Comparison of ENCODE assay signal across 8 mouse cellular contexts in the genomic region with DNA sequence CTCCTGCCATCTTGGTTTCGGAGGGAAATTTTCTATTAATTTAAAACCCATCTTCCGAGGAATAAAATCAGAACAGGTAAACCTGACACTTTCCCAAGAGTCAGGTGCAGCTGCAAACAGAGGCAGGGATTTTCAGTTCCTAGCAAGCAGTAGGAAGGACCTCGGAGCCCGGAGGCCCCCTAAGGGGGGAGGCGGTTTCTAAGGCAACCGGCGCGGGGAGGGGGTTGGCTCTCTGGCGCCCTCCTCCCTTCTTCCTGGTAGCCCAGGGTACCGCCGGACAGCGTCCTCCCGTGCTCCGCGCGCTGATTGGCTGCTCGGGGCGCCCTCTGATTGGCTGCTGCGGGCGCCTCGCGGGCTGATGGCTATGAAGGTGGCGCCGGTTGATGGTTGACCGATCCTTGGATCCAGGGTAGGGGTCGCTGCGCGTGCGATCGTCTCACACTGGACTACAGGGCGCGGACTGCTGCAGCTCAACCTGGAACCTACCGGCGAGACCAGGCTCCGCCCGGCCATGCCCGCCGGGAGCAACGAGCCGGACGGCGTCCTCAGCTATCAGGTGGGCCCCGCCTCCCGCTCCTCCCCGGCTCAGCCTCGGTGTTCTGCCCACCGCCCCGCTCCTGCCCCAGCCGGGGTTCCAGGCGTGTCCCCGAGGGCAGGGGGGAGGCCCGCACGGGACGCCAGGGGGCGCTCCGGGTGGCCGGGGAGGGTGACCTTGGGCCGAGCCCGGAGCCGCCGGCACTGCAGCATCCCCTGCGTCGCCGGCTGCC. TPM values are rescaled to one million over a fixed set of nuclear protein-coding genes. Genes with fewer than 3 reads are reported as not detected.
DNase-seq lines count a peak whose midpoint lies in the region; ATAC-seq and TF ChIP-seq lines count a peak whose summit lies in the region.

Slc4a8 (plus strand) TSS at position 329 of the 767 bp plus-strand sequence.

- intact Hi-C loops in gastrocnemius, adult 2 months (cut with DNase I): no loop called here
- intact Hi-C loops in left cerebral cortex, adult 2 months (cut with DNase I): loop anchor here (2.0 kb wide), 1 partner anchor 109 kb away; no protein-coding TSS in a partner anchor

- no peaks in the 10 kb centered on the region for H3K36me3 ChIP-seq in hindbrain, embryonic 16.5 days (ENCODE audit: control insufficient read depth, insufficient read depth, low read length)
- no peaks in the 10 kb centered on the region for H3K36me3 ChIP-seq in macrophage (ENCODE audit: inconsistent target)

- peak; percentile 52 for TF ChIP-seq CTCF in gastrocnemius, adult 2 months (IDR thresholded peaks at IDR 0.05)
- TF ChIP-seq CTCF in left cerebral cortex, adult 2 months (IDR thresholded peaks at IDR 0.05): peak; percentile 67

- under 1% methylated on average over 50 of the region's 64 CpGs for WGBS in hindbrain, embryonic 16.5 days
- WGBS in macrophage (ENCODE audit: missing documents): under 1% methylated on average over 54 of the region's 64 CpGs

- no peaks in the 10 kb centered on the region for H3K9me3 ChIP-seq in hindbrain, embryonic 16.5 days (ENCODE audit: control insufficient read depth, low read length)

- peak within 1 kb of the TSS; percentile 77 for H3K4me3 ChIP-seq in gastrocnemius, adult 2 months
- H3K4me3 ChIP-seq in hindbrain, embryonic 16.5 days (ENCODE audit: low read length): peak within 1 kb of the TSS; percentile 89
- H3K4me3 ChIP-seq in left cerebral cortex, adult 2 months: peak within 1 kb of the TSS; percentile 78
- peak within 1 kb of the TSS; percentile 23 for H3K4me3 ChIP-seq in macrophage (ENCODE audit: inconsistent target)

- peak within 1 kb of the TSS; percentile 89 for H3K9ac ChIP-seq in hindbrain, embryonic 16.5 days (ENCODE audit: low read depth, low read length)

- H3K4me1 ChIP-seq in hindbrain, embryonic 16.5 days (ENCODE audit: control insufficient read depth, insufficient read depth, low read depth, low read length): peaks cover 16% of the 10 kb centered on the region

- peak; percentile 91 for DNase-seq in R1 (ENCODE audit: low read depth, low spot score)
- peak; percentile 90 to 95 for DNase-seq in cerebellum, postnatal 4 days (ENCODE audit: low spot score in 2 of 2)
- peak; percentile 87 for DNase-seq in gastrocnemius, adult 2 months
- DNase-seq in left cerebral cortex, adult 2 months (ENCODE audit: extremely low spot score in 1 of 2, low spot score in 2 of 2): peak; percentile 95 to 96
- DNase-seq in retina, postnatal 7 days (ENCODE audit: low read depth, low spot score): peak; percentile 86
- DNase-seq in urinary bladder, adult 18-20 months (ENCODE audit: low spot score in 2 of 2): peak; percentile 87

- no peaks in the 10 kb centered on the region for H3K27me3 ChIP-seq in hindbrain, embryonic 16.5 days (replicated peaks; ENCODE audit: control insufficient read depth, insufficient read depth, low read length)

- H3K27ac ChIP-seq in gastrocnemius, adult 2 months: peak within 1 kb of the TSS; percentile 65
- peak within 1 kb of the TSS; percentile 90 for H3K27ac ChIP-seq in hindbrain, embryonic 16.5 days (ENCODE audit: low read depth, low read length)
- peak within 1 kb of the TSS; percentile 93 for H3K27ac ChIP-seq in left cerebral cortex, adult 2 months
- no peak within 1 kb of the TSS for H3K27ac ChIP-seq in macrophage

- no peaks in the 10 kb centered on the region for H3K79me2 ChIP-seq in macrophage (ENCODE audit: inconsistent target)

- peak within 1 kb of the TSS; percentile 70 for H3K4me2 ChIP-seq in hindbrain, embryonic 16.5 days (ENCODE audit: low read length)

- peak; percentile 98 for ATAC-seq in hindbrain, embryonic 16.5 days

RNA-seq across cellular contexts. Expression of gene Slc4a8, which starts in this region (rescaled TPM):
- total RNA-seq in gastrocnemius, adult 2 months (2021): 1 to 10 TPM; 1.5 to 1.9 TPM
- 24.7 and 27.9 TPM in 2 replicates for polyA plus RNA-seq in hindbrain, embryonic 16.5 days (2015; fragmentation: Nextera tagmentation; extraction: Ambion mirVana)
- total RNA-seq in left cerebral cortex, adult 2 months (2021): 10 to 100 TPM; 78.4 to 79.0 TPM
- total RNA-seq in macrophage (2018; cell fraction: chromatin; rRNA removed): 1 to 10 TPM in 1 of 26 experiments, under 1 TPM in 9, not detected in 16; 0.09 to 1.7 (median 0.22) TPM
- under 1 TPM in 25 of 26 experiments, not detected in 1; 0.03 to 0.48 (median 0.09) TPM for total RNA-seq in macrophage (2018; cell fraction: cytosol; rRNA removed)
- 1 to 10 TPM in 14 of 26 experiments, under 1 TPM in 11, not detected in 1; 0.10 to 3.5 (median 1.0) TPM for total RNA-seq in macrophage (2018; cell fraction: nucleus; rRNA removed)
- polyA plus RNA-seq in macrophage (2018): 0.11 TPM in 2 of 3 replicates, not detected in the other

Comparison
In these comparisons a context has a peak if more than half of its experiments do, and no peak if none do; other contexts are left out.
1. RNA of gene Slc4a8 (total RNA-seq): 78.4 to 79.0 TPM in left cerebral cortex, adult 2 months; 1.5 to 1.9 TPM in gastrocnemius, adult 2 months; every median in the first group is over 10 times any median in the second.
2. RNA of gene Slc4a8 (polyA plus RNA-seq): 24.7 to 27.9 TPM in hindbrain, embryonic 16.5 days; 0.11 TPM in macrophage; every median in the first group is over 10 times any median in the second.
3. H3K4me3 ChIP-seq: peak in every context shown above with its lines; median percentile 89 in hindbrain, embryonic 16.5 days; 78 in left cerebral cortex, adult 2 months; 77 in gastrocnemius, adult 2 months; 23 in macrophage.
4. Peak in every context shown above with its lines, with median percentiles within 50 percentile points of each other: DNase-seq.